Mouse (Mus musculus): ENCODE results near the gene Chmp4b. TPM values are rescaled to one million over a fixed set of nuclear protein-coding genes. Genes with fewer than 3 reads are reported as not detected.

Chmp4b gene
- polyA plus RNA-seq, 1 experiment = 217 TPM

DNA sequence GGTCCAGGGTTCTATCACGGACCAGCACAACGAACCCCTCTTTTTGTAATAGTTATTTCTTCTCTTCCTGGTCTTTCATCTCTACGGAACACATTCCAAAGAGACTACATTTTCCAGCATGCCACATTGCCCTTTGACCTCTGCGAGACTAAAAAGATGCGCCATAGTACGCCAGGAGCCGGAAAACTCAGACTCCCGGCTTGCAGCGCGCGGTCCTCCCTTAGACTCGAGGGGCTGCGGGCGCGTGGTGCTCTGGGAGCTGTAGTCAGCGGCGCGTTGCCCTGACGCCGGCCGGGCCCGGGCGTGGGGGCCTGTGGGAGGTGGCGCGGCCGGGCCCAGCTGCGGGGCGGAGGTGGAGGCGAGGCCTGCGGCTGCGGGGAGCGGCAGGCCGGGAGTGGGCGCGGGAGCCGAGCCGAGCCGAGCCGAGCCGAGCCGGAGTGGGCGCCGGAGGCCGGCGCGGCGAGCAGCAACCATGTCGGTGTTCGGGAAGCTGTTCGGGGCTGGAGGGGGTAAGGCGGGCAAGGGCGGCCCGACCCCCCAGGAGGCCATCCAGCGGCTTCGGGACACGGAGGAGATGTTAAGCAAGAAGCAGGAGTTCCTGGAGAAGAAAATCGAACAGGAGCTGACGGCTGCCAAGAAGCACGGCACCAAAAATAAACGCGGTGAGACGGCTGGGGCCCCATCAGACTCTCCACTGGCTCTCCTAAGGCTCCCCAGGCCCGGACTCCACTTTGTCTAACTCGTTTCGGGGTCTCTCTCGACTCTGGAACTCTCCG, 5.4 kb downstream of the Chmp4b start:
- Histone ChIP-seq H3K27ac (ENCODE audit: insufficient read depth, low read depth, low read length) (peak overlapping the region; percentile 90), H3K4me3 (ENCODE audit: insufficient read depth, low read length) (peak overlapping the region; percentile 95), H3K4me1 (ENCODE audit: control insufficient read depth, insufficient read depth, low read length) (peaks cover 23% of the 10 kb centered on the region)
- TF ChIP-seq CTCF (IDR thresholded peaks at IDR 0.05; ENCODE audit: low read depth, low read length) (no peak), POLR2A (IDR thresholded peaks at IDR 0.05; ENCODE audit: borderline replicate concordance, low read depth, low read length) (no peak; the same call in 1 of the 2 replicates)

DNA sequence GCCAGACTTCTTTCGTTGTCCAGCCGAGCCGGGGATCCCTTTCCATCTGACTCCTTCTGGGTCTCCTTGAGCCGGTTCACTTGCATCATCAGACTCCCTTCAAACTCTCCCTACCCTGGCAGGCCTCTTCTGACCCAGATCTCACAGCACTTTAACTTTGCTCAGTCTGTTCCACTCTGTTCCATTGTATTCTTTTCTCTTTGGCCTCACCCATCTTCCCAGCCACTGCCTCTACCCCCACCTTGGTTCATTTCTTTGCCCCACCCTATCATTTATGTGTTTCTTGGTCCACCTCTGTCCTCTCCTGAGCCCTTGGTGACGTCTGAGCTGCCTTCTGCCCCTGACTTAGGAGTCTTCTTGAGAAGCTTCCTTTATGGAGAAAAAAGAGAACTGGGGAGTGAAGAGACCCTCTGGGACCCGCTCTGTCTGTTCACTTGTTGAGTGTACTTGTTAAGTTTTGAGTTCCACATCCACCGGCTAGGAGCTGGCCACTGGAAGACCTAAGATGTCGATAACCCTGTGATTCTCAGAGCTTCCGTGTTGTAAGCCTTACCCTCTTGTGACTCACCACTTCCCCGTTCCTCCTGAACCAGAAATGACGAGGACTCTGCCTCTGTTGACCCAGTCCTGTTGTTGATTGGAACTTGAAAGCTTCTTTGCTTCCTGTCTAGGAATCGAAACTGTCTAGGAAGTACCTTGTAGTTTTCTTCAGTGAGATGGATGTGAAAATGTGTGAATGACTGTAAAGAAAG, 6.2 kb downstream of the Chmp4b start:
- TF ChIP-seq POLR2A (IDR thresholded peaks at IDR 0.05; ENCODE audit: borderline replicate concordance, low read depth, low read length) = no peak
- TF ChIP-seq CTCF (IDR thresholded peaks at IDR 0.05; ENCODE audit: low read depth, low read length) = no peak
- Histone ChIP-seq H3K27ac (ENCODE audit: insufficient read depth, low read depth, low read length) (peak overlapping the region; percentile 90), H3K4me3 (ENCODE audit: insufficient read depth, low read length) (peak overlapping the region; percentile 95), H3K4me1 (ENCODE audit: control insufficient read depth, insufficient read depth, low read length) (peaks cover 23% of the 10 kb centered on the region)

DNA sequence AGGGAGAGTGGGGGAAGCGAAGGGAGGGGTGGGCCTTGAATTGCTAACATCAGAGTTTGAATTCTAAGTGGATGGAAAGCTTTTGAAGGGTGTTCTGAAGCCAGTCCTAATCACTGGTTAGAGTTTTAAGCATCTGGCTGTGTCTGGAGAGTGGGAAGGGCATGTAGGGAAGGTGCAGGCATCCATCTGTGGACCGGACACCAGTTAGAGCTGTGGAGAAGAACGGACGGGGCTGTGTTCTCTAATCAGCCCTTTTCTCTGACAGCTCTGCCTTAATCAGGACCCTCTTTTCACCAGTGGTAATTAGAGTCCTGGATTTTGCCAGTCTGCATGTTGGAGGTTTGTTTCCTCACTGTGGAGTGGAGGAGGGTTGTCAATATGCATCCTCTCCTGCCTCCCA, 7.6 kb downstream of the Chmp4b start:
- TF ChIP-seq POLR2A (IDR thresholded peaks at IDR 0.05; ENCODE audit: borderline replicate concordance, low read depth, low read length) = no peak
- no peak for TF ChIP-seq CTCF (IDR thresholded peaks at IDR 0.05; ENCODE audit: low read depth, low read length)
- Histone ChIP-seq H3K27ac (ENCODE audit: insufficient read depth, low read depth, low read length) (peak overlapping the region; percentile 31), H3K4me1 (ENCODE audit: control insufficient read depth, insufficient read depth, low read length) (peaks cover 23% of the 10 kb centered on the region), H3K4me3 (ENCODE audit: insufficient read depth, low read length) (peak overlapping the region; percentile 95)

DNA sequence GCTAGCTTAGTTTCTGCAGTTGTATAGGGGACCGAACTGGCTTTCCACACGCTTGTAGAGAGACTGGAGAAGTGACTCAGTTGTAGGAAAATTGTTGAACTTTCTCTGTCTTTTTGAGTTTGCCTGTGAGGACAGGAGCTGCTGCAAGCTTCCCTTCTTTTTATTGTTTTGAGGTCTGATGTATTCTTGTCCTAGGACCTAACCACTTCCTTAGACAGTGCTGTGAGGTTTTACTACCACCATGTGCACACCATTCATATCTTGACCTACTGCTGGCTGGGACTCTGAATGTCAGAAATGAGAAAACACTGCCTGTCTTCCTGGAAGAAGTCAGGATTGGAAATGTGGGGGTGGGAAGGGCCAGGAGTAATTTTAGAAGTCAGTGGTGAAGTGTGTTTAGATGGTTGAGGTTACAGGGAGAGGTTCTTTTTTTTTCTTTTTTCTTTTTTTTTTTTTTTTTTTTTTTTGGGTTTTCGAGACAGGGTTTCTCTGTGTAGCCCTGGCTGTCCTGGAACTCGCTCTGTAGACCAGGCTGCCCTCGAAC, 8.1 kb downstream of the Chmp4b start:
- TF ChIP-seq POLR2A (IDR thresholded peaks at IDR 0.05; ENCODE audit: borderline replicate concordance, low read depth, low read length) = no peak
- TF ChIP-seq CTCF (IDR thresholded peaks at IDR 0.05; ENCODE audit: low read depth, low read length) = no peak
- H3K4me1 ChIP-seq (ENCODE audit: control insufficient read depth, insufficient read depth, low read length) = peaks cover 23% of the 10 kb centered on the region
- peak overlapping the region; percentile 95 for H3K4me3 ChIP-seq (ENCODE audit: insufficient read depth, low read length)
- H3K27ac ChIP-seq (ENCODE audit: insufficient read depth, low read depth, low read length) = peak overlapping the region; percentile 31

DNA sequence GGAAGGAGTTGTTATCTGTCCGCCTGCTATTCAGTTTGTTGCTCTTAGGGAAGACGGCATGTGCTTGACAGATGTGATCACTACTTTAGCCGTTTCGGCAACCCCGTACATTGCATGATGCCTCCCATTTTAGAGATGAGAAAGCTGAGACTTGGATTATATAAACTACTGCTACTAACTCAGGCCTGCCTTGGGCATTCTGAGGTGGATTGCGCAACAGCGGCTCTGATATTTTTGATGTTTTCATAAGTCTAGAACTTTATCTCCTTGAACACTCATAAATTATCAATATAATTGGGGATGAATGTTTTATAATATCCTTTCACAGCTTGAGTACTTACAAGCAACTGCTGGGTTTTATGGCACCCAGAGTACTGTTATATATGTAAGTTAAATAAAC, 17.2 kb downstream of the Chmp4b start:
- TF ChIP-seq CTCF (IDR thresholded peaks at IDR 0.05; ENCODE audit: low read depth, low read length) (no peak), POLR2A (IDR thresholded peaks at IDR 0.05; ENCODE audit: borderline replicate concordance, low read depth, low read length) (no peak)
- Histone ChIP-seq H3K4me3 (ENCODE audit: insufficient read depth, low read length) (no peak overlapping the region), H3K4me1 (ENCODE audit: control insufficient read depth, insufficient read depth, low read length) (peaks cover 10% of the 10 kb centered on the region), H3K27ac (ENCODE audit: insufficient read depth, low read depth, low read length) (no peak overlapping the region)

DNA sequence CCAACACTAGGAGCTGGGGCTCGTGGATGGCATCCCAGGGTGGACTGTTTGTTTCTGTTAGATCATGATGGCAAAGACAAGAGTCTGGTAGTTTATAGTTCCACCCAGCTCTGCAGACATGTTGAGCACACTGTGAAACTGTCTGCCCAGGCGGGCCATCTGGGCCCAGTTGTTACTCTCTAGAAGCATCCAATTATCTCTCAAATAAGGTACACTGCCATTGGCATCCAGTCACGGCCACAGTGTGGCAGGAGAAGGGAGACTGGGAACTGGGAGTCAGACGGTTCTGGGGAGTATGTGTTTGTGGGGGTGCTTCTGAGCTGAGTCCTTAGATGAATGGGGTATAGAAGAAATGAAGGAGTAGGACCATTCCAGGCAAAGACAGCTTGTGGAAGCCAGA, 18.6 kb downstream of the Chmp4b start:
- H3K4me1 ChIP-seq (ENCODE audit: control insufficient read depth, insufficient read depth, low read length) = peaks cover 18% of the 10 kb centered on the region
- no peak overlapping the region for H3K27ac ChIP-seq (ENCODE audit: insufficient read depth, low read depth, low read length)
- no peak for TF ChIP-seq CTCF (IDR thresholded peaks at IDR 0.05; ENCODE audit: low read depth, low read length)
- TF ChIP-seq POLR2A (IDR thresholded peaks at IDR 0.05; ENCODE audit: borderline replicate concordance, low read depth, low read length) = no peak
- H3K4me3 ChIP-seq (ENCODE audit: insufficient read depth, low read length) = no peak overlapping the region

DNA sequence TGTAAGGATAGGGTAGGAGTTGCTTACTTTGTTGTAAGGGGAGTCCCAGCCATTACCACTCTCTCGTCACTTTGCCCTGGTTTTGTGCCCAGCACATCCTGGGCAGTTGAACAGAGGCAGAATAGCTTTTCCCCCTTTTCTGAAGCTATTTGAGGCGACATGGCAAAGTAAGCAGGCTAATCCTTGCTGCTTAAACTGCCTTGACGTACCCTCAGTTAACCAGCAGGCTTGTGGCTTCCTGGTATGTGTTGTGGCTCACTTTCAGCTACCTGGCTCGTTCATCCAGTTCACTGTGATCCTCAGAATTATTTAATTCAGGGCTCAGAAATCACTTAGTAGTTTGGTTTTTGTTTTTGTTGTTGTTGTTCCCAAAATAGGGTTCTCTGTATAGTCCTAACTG, 19.2 kb downstream of the Chmp4b start:
- peaks cover 22% of the 10 kb centered on the region for H3K4me1 ChIP-seq (ENCODE audit: control insufficient read depth, insufficient read depth, low read length)
- TF ChIP-seq CTCF (IDR thresholded peaks at IDR 0.05; ENCODE audit: low read depth, low read length) = no peak
- TF ChIP-seq POLR2A (IDR thresholded peaks at IDR 0.05; ENCODE audit: borderline replicate concordance, low read depth, low read length) = no peak
- H3K4me3 ChIP-seq (ENCODE audit: insufficient read depth, low read length) = no peak overlapping the region
- no peak overlapping the region for H3K27ac ChIP-seq (ENCODE audit: insufficient read depth, low read depth, low read length)

DNA sequence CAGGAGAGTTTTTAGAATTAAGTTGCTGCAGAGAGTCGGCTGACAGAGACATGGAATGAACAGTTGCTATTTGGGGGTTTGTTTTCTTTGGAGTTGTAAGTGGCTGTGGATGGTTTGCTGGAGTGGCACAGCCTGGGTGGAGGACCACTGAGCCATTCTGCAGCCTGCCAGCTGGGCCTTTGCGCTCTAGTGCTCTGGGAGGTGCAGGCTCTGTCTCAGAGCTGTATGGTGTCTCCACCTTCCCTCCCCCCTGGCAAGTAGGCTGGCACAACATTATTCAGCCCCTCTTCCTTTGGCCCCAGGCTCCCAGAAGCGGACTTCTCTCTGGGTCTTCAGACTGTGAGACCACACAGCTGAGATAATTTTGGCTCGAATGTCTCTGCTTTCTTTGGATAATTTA, 22.5 kb downstream of the Chmp4b start:
- TF ChIP-seq CTCF (IDR thresholded peaks at IDR 0.05; ENCODE audit: low read depth, low read length) (no peak), POLR2A (IDR thresholded peaks at IDR 0.05; ENCODE audit: borderline replicate concordance, low read depth, low read length) (no peak)
- H3K4me1 ChIP-seq (ENCODE audit: control insufficient read depth, insufficient read depth, low read length) = peaks cover 14% of the 10 kb centered on the region

DNA sequence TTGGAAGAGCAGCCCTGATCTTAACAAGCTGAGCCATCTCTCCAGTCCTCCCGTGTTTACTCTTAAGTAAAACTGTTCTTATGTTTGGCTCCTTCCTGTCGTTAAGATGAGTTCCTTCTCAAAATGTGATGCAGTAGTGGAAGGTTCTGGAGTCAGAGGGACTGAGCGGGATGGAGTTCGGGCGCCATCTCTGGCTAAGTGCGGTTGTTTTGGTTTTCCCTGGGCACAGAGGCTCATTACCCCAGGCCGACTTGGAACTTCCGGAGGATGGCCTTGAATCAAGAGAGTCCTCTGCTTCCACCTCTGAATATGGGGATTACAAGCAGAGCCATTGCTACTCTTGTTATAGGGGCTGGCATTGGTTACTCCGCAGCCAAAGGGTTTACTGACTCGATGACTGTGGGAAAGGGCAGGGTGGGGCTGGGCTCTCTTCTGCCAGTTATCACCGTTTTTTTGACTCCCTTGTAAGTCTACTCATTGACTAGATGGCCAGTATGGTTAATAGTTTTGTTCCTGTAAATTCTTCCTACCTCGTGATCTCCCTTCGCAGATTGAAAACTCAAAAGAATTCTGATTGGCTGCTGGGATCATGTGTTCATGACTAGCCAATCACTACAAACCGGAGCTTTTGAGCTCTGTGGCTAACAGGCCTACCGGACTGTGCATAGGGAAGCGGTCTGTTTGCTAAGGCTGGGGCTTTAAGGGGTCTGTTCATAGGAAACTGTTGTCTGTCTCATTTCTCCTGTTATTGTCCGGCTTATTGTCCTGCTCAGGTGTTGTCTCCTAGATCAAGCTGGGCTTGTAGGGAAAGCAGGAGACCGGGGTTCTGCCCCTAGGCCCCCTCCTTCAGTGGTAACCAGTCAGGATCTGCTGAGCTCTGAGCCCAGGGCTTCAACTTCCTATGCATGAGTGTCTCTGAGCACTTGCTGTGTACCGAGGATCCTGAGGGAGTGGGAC, 25.4 kb downstream of the Chmp4b start:
- Histone ChIP-seq H3K4me1 (ENCODE audit: control insufficient read depth, insufficient read depth, low read length) (peaks cover 14% of the 10 kb centered on the region), H3K4me3 (ENCODE audit: insufficient read depth, low read length) (no peak overlapping the region), H3K27ac (ENCODE audit: insufficient read depth, low read depth, low read length) (no peak overlapping the region)
- TF ChIP-seq POLR2A (IDR thresholded peaks at IDR 0.05; ENCODE audit: borderline replicate concordance, low read depth, low read length) = no peak
- TF ChIP-seq CTCF (IDR thresholded peaks at IDR 0.05; ENCODE audit: low read depth, low read length) = no peak

More for the DNA sequence above, 22.5 kb downstream of the Chmp4b start:
- no peak overlapping the region for H3K27ac ChIP-seq (ENCODE audit: insufficient read depth, low read depth, low read length)
- no peak overlapping the region for H3K4me3 ChIP-seq (ENCODE audit: insufficient read depth, low read length)
